Mouse (Mus musculus): ENCODE measurements around the gene Dgki.

DNA sequence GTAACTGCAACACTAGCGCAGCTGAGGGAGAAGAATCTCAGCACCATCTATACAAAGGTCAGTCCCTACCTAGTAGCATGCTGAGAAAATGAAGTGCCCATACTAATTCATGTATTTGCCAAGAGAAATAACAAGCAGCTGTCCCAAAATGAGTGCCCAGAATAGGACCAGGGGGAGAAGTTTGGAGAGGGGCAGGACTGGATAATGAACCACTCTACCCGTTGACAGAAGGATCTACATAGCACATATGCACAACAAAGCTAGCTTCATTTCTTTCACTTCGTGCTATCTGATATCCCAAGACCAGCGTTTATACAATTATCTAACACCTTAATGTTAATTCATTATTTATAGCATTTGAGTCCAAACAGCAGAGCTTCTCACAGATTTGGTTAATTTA lies 168.7 kb downstream of the Dgki start:
- no peak for TF ChIP-seq UBTF (IDR thresholded peaks at IDR 0.05; ENCODE audit: low read depth, low read length)
- no peak for TF ChIP-seq POLR2A (IDR thresholded peaks at IDR 0.05; ENCODE audit: low read depth, low read length)
- no peak for TF ChIP-seq CTCF (conservative IDR thresholded peaks at IDR 0.05 in 1 of 2, IDR thresholded peaks at IDR 0.05 in 1 of 2; ENCODE audit: low read depth in 2 of 2, low read length in 2 of 2)

Measured in CH12.LX (cell line).